Mouse (Mus musculus) lung, adult 2 months (tissue): Measurements from ENCODE around the gene Raver2. TPM values are rescaled to one million over a fixed set of nuclear protein-coding genes. Genes with fewer than 3 reads are reported as not detected.

ENCODE experiments used
- DNase-seq: peaks from one replicate; pipeline ENCODE4 v3.0.0; 2022
- H3K4me1 ChIP-seq: fragments of 200-500 bp; 2 replicates; pipeline ENCODE4 v1.6.1; 2011; ENCODE audit warnings: low read length; ENCODE audit not compliant: control insufficient read depth, insufficient read depth
- H3K4me3 ChIP-seq: fragments of 200-500 bp; replicated peaks from 2 replicates; pipeline ENCODE3; 2011; ENCODE audit warnings: low read depth, mild to moderate bottlenecking, control low read depth, low read length; ENCODE audit errors: extremely low read depth
- CTCF ChIP-seq: fragments of 200-500 bp; IDR thresholded peaks from 2 replicates; pipeline ENCODE4 v1.5.1; 2011; ENCODE audit warnings: mild to moderate bottlenecking, low read length, control low read depth; ENCODE audit not compliant: insufficient read depth
- POLR2A ChIP-seq: fragments of 200-500 bp; IDR thresholded peaks from 2 replicates; pipeline ENCODE4 v1.6.1; 2011; ENCODE audit warnings: low read depth, mild to moderate bottlenecking, control low read depth, low read length, borderline replicate concordance; ENCODE audit errors: extremely low read depth
- WGBS: fragments of 180-500 bp; shearing (Covaris S2); methylation state at CpG from one replicate; pipeline ENCODE4 v1.1.7; 2018; 5-methylcytosine and 5-hydroxymethylcytosine counted together
- polyA plus RNA-seq: library from polyadenylated mRNA; depleted of rRNA; stranded (reverse); fragments of >200 nt; gene quantifications from 2 replicates; pipeline ENCODE4 v1.2.3, GENCODE M21; 2012; rRNA removed

Raver2 gene
- polyA plus RNA-seq, 1 experiment = 19.8 TPM

GRCm38 (mm10) chr4:101185216-101185615, 116.4 kb downstream of the Raver2 start:
- WGBS = 44% methylated on average over 3 of the region's 3 CpGs
- Histone ChIP-seq H3K4me3 (no peak overlapping the region), H3K4me1 (peaks cover 19% of the 10 kb centered on the region)
- no peak for TF ChIP-seq CTCF
- no peak for TF ChIP-seq POLR2A
- no peak for DNase-seq

- DNase-seq = no peak
- WGBS = 71% methylated on average over 5 of the region's 5 CpGs
- Histone ChIP-seq H3K4me1 (peaks cover 19% of the 10 kb centered on the region), H3K4me3 (no peak overlapping the region)
- TF ChIP-seq POLR2A (no peak), CTCF (no peak)
Measured at GRCm38 (mm10) chr4:101186591-101186990, 117.8 kb downstream of the Raver2 start.

GRCm38 (mm10) chr4:101187381-101187780, 118.6 kb downstream of the Raver2 start:
- no peak for DNase-seq

GRCm38 (mm10) chr4:101192241-101192976, 123.6 kb downstream of the Raver2 start:
- Histone ChIP-seq H3K4me3 (no peak overlapping the region), H3K4me1 (peaks cover 11% of the 10 kb centered on the region)
- DNase-seq = no peak
- WGBS = 77% methylated on average over 5 of the region's 5 CpGs
- TF ChIP-seq CTCF = no peak
- no peak for TF ChIP-seq POLR2A

More at GRCm38 (mm10) chr4:101187381-101187780, 118.6 kb downstream of the Raver2 start:
- H3K4me1 ChIP-seq = peaks cover 20% of the 10 kb centered on the region
- WGBS = 87% methylated on average over 4 of the region's 4 CpGs
- TF ChIP-seq CTCF = no peak
- no peak for TF ChIP-seq POLR2A
- H3K4me3 ChIP-seq = no peak overlapping the region

- no peak for TF ChIP-seq CTCF
- TF ChIP-seq POLR2A = no peak
- no peak for DNase-seq
- WGBS = 71% methylated on average over 1 of the region's 1 CpGs
- no peak overlapping the region for H3K4me3 ChIP-seq
- peaks cover 18% of the 10 kb centered on the region for H3K4me1 ChIP-seq
Measured at GRCm38 (mm10) chr4:101194170-101194569, 125.4 kb downstream of the Raver2 start.

- DNase-seq = no peak
- no peak for TF ChIP-seq CTCF
- no peak for TF ChIP-seq POLR2A
- Histone ChIP-seq H3K4me3 (no peak overlapping the region), H3K4me1 (peaks cover 21% of the 10 kb centered on the region)
- 27% methylated on average over 2 of the region's 2 CpGs for WGBS
Measured at GRCm38 (mm10) chr4:101196407-101196806, 127.6 kb downstream of the Raver2 start.

- peaks cover 19% of the 10 kb centered on the region for H3K4me1 ChIP-seq
- TF ChIP-seq CTCF (no peak), POLR2A (no peak)
- no peak for DNase-seq
- 54% methylated on average over 9 of the region's 9 CpGs for WGBS
- no peak overlapping the region for H3K4me3 ChIP-seq
Measured at GRCm38 (mm10) chr4:101197421-101198170, 128.8 kb downstream of the Raver2 start.

GRCm38 (mm10) chr4:101198333-101198732, 129.6 kb downstream of the Raver2 start:
- DNase-seq = peak; percentile 46
- Histone ChIP-seq H3K4me1 (peaks cover 19% of the 10 kb centered on the region), H3K4me3 (no peak overlapping the region)
- 5% methylated on average over 2 of the region's 2 CpGs for WGBS
- TF ChIP-seq CTCF = peak; percentile 59; the same call in 1 of the 2 replicates
- no peak for TF ChIP-seq POLR2A

- 88% methylated on average over 8 of the region's 8 CpGs for WGBS
- TF ChIP-seq POLR2A (no peak), CTCF (no peak)
- DNase-seq = no peak
Measured at GRCm38 (mm10) chr4:101199433-101200081, 130.8 kb downstream of the Raver2 start.

More at GRCm38 (mm10) chr4:101199433-101200081, 130.8 kb downstream of the Raver2 start:
- Histone ChIP-seq H3K4me1 (peaks cover 19% of the 10 kb centered on the region), H3K4me3 (no peak overlapping the region)

Other genes starting within 250 kb of the Raver2 start
- not detected in 2 replicates for gene Gm10577, start 48.3 kb upstream of the Raver2 start, polyA plus RNA-seq
- gene Jak1, start 196.3 kb downstream of the Raver2 start, polyA plus RNA-seq = 45.2 and 55.1 TPM in 2 replicates